Mouse (Mus musculus) mature B cell (primary cell): Measurements from ENCODE around the gene Lipe.

Source experiments
- in situ Hi-C: fragments of 300-500 bp; cut with MboI; formaldehyde crosslinking; loops from 2 replicates; pipeline ENCODE4 v1.14.3; 2019

Gene Lipe

GRCm38 (mm10) chr7:25398610-25399009 lies at the start of gene Lipe:
Gene Lipe (minus strand): TSS chr7:25398710.
- in situ Hi-C loops = no loop called here

- in situ Hi-C loops = no loop called here
Measured at GRCm38 (mm10) chr7:25440816-25441153, 42.3 kb upstream of the Lipe start.

GRCm38 (mm10) chr7:25439978-25440815 lies 41.7 kb upstream of the Lipe start:
- in situ Hi-C loops = no loop called here

- in situ Hi-C loops = no loop called here
Measured at GRCm38 (mm10) chr7:25439124-25439822, 40.8 kb upstream of the Lipe start.

- in situ Hi-C loops = no loop called here
Measured at GRCm38 (mm10) chr7:25436704-25437103, 38.2 kb upstream of the Lipe start.

- in situ Hi-C loops = no loop called here
Measured at GRCm38 (mm10) chr7:25436226-25436625, 37.7 kb upstream of the Lipe start.

- in situ Hi-C loops = no loop called here
Measured at GRCm38 (mm10) chr7:25435546-25435851, 37.0 kb upstream of the Lipe start.

- in situ Hi-C loops = no loop called here
Measured at GRCm38 (mm10) chr7:25434654-25435545, 36.4 kb upstream of the Lipe start.

- in situ Hi-C loops = no loop called here
Measured at GRCm38 (mm10) chr7:25433781-25434560, 35.5 kb upstream of the Lipe start.

GRCm38 (mm10) chr7:25433007-25433541 lies 34.6 kb upstream of the Lipe start:
- in situ Hi-C loops = no loop called here

- in situ Hi-C loops = no loop called here
Measured at GRCm38 (mm10) chr7:25432381-25432780, 33.9 kb upstream of the Lipe start.

GRCm38 (mm10) chr7:25429886-25430784 lies 31.6 kb upstream of the Lipe start:
- in situ Hi-C loops = loop anchor here (5.0 kb wide), 2 partner anchors 47 to 172 kb away; partner anchors contain the start of gene Ceacam1

- in situ Hi-C loops = loop anchor here (5.0 kb wide), 2 partner anchors 49 to 174 kb away; partner anchors contain the start of gene Ceacam1
Measured at GRCm38 (mm10) chr7:25428321-25428720, 29.8 kb upstream of the Lipe start.

- in situ Hi-C loops = loop anchor here (5.0 kb wide), 2 partner anchors 50 to 175 kb away; partner anchors contain the start of gene Ceacam1
Measured at GRCm38 (mm10) chr7:25427144-25427543, 28.6 kb upstream of the Lipe start.

GRCm38 (mm10) chr7:25426380-25426779 lies 27.9 kb upstream of the Lipe start:
- in situ Hi-C loops = loop anchor here (5.0 kb wide), 2 partner anchors 51 to 176 kb away; partner anchors contain the start of gene Ceacam1

GRCm38 (mm10) chr7:25424429-25424828 lies 25.9 kb upstream of the Lipe start:
- in situ Hi-C loops = no loop called here

- in situ Hi-C loops = no loop called here
Measured at GRCm38 (mm10) chr7:25422286-25422841, 23.9 kb upstream of the Lipe start.

- in situ Hi-C loops = no loop called here
Measured at GRCm38 (mm10) chr7:25419943-25420342, 21.4 kb upstream of the Lipe start.

- in situ Hi-C loops = no loop called here
Measured at GRCm38 (mm10) chr7:25419536-25419935, 21.0 kb upstream of the Lipe start.

GRCm38 (mm10) chr7:25417597-25417996 lies 19.1 kb upstream of the Lipe start:
- in situ Hi-C loops = no loop called here
